Mouse (Mus musculus) regulatory T cell (primary cell): ENCODE measurements around the gene Nrl.

ENCODE experiments used
- in situ Hi-C: fragments of 300-600 bp; cut with MboI, MseI; formaldehyde crosslinking; loops from one replicate; pipeline ENCODE4 v1.15.1; 2025; ENCODE audit warnings: high pct_unique_total_duplicates

The Nrl gene

GRCm38 (mm10) chr14:55524785-55525184 lies at the start of gene Nrl:
Nrl (minus strand) TSS chr14:55524981.
- in situ Hi-C loops, result no loop called here

- in situ Hi-C loops, result no loop called here
Measured at GRCm38 (mm10) chr14:55571760-55572159, 47.0 kb upstream of the Nrl start.

DNA sequence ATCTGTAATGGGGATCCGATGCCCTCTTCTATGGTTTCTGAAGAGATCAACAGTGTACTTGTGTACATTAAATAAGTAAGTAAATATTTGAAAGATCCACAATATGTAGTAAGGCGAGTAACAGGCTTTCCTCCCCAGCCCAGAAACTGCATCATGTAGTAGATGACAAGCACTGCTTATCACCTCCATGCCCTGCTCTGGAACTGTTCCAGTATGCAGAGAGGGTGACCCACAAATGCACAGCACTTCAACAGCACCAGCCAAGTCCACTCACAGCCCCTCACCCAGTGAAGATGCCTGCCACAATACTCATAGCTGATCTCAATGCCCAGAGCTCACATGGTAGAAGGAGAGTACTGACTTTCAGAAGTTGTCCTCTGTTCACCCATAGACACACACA lies 45.8 kb upstream of the Nrl start:
- in situ Hi-C loops, result no loop called here

- in situ Hi-C loops, result no loop called here
Measured at GRCm38 (mm10) chr14:55567496-55567895, 42.7 kb upstream of the Nrl start.

- in situ Hi-C loops, result no loop called here
Measured at GRCm38 (mm10) chr14:55565748-55566147, 41.0 kb upstream of the Nrl start.

GRCm38 (mm10) chr14:55563249-55563648 lies 38.5 kb upstream of the Nrl start:
- in situ Hi-C loops, result no loop called here

DNA sequence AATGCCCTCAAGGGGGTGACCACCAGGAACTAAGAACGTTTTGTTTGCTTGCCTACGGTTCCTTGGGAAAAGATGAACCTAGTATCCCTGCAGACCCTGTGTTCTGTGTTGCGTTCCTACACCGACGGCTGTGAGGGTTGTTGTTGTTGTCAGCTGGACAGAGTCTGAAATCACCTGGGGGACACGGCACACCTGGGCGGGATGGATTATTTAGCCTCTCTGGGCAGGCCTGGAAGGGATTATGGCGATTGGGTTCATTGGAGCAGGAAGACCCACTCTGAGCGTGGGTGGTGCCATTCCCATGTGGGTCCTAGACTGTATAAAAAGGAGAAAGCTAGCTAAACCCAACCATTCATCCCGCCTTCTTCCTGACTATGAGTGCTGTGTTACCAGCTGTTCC lies 37.1 kb upstream of the Nrl start:
- in situ Hi-C loops, result no loop called here

DNA sequence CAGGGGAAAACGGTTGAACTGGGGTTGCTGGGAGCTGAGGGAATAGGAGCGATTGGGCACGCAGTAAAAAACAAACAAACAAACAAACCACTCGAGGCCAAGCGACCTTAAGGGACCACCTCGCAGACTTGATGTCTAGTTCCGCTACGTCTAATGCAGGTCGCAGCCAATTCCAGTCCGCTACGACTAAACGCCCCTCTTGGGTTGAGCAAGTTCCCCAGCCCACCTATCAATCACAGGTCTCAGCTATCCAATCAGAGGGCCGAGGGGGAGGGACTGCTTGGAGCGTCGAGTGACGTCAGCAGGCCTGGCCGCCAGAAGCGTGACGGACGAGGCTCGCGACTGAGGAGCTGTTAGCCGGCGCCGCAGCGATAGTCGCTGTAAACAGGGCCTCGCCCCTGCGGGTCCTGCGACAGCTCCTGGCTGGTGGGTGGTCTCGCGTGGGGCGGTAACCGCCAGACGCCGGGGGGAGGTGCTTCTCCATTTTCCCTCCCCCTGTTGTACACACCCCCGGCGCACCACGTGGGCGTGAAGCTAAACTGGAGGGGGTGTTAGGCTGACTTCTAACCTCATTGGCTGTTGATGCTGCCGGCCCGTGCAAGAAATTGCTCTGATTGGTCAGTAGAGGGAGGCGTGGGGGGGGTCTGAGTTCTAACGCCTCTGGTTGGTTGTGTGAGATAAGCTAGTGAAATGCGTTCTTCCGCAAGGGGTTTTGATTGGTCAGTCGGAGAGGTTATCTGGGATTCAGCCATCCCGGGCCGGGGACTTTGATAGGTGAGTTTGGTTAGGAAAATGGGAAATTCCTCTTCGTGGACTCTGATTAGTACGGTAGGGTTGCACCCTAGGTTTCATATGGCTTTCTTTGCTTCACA lies 35.7 kb upstream of the Nrl start, which contains the start of gene A730061H03Rik:
Gene A730061H03Rik (minus strand): TSS at position 205 of the 872 bp plus-strand sequence.
- in situ Hi-C loops, result no loop called here

- in situ Hi-C loops, result no loop called here
Measured at GRCm38 (mm10) chr14:55559799-55560201, 35.0 kb upstream of the Nrl start, which contains the start of gene Dcaf11. Dcaf11 (plus strand) TSS chr14:55560006.

DNA sequence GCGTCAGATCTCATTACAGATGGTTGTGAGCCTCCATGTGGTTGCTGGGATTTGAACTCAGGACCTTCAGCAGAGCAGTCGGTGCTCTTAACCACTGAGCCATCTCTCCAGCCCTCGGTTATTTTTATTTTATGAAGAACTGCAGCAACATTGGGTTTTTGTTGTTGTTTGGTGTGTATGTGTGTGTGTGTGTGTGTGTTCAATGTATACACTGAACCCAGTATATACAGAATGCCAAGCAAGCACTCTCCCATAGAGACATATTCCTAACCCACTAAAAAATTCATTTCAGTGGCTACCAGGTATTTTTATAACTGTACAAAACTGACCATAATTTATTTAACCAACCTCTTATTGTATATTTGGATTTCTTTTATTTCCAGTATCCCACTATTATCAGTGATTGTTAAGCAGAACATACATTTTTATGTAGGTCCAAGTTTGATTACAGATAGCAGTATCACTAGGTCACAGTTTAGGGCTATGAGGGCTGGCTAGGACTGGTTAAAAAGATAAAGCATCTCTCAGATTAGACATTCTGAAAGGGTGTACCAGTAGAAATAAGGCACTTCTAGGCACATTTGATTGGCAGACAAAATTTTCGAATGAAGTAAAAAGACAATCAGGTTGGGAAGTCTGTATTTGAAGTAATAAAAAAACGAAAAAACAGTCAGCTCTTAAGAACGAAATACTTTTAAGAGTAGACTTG lies 34.1 kb upstream of the Nrl start:
- in situ Hi-C loops, result no loop called here

- in situ Hi-C loops, result no loop called here
Measured at GRCm38 (mm10) chr14:55557587-55557986, 32.8 kb upstream of the Nrl start.

- in situ Hi-C loops, result no loop called here
Measured at GRCm38 (mm10) chr14:55557003-55557402, 32.2 kb upstream of the Nrl start.

DNA sequence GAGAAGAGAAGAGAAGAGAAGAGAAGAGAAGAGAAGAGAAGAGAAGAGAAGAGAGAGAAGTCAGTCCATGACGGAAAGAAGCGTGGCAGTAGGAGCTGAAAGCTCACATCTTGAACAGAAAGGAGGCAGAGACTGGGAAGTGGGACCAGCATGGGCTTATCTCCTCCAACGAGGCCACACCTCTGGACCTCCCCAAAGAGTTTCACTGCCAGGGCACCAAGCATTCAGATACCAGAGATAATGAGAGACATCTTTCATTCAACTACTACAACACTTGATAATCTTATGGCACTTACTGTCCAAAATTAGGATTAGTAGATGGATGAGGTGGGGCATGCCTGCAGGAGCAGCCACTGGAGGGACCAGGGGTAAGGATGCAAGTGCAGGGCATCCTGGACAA lies 31.0 kb upstream of the Nrl start:
- in situ Hi-C loops, result no loop called here

GRCm38 (mm10) chr14:55554635-55555034 lies 29.9 kb upstream of the Nrl start:
- in situ Hi-C loops, result no loop called here

DNA sequence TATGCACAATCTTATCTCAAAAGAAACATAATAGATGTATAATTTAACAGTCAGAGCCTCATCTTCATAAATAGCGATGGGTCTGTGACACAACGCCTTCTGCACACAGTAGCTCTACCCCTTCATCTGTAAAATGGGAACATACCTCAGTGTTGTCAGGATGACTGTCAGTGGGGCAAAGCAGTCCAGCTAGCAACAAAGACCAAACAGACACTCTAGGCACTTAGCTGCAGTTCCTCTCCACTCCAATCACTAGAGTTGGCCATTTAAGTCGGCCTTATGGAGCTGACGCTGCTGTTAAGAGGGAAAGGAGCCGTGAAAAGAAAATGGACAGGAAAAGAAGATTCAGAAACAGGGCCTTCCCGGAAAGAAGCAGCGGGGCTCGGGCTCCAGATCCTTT lies 27.0 kb upstream of the Nrl start:
- in situ Hi-C loops, result no loop called here

- in situ Hi-C loops, result no loop called here
Measured at GRCm38 (mm10) chr14:55551347-55551746, 26.6 kb upstream of the Nrl start.

- in situ Hi-C loops, result no loop called here
Measured at GRCm38 (mm10) chr14:55550191-55550590, 25.4 kb upstream of the Nrl start.

DNA sequence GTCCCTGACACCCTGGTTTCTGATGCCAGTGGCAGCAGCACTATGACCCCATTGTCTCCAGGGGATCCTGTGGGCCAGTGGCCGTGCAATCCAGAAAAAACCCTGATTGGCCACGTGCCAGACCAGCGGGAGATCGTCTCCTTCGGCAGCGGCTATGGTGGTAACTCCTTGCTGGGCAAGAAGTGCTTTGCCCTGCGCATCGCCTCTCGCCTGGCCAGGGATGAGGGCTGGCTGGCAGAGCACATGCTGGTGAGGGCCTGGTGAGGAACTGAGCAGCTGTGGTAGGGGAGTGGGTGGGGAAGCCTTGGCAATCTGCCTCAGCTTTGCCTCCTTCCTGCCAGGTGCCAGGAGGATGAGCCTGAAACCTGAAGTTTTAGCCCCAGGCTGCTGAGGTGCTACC lies 19.6 kb upstream of the Nrl start:
- in situ Hi-C loops, result no loop called here

DNA sequence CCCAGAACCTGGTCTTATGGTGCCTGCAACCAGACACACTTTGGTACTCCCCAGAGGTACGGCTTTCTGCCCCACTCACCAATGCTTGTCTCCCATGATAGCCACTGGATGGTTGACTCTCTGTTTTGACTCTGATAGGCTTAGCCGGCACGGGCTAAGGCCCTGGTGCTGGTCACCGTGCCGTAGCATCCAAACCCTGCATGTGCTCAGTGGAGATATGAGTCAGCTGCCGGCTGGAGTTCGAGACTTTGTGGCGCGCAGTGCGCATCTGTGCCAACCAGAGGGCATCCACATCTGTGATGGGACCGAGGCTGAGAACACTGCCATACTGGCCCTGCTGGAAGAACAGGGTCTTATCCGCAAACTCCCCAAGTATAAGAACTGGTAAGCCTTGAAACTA lies 17.5 kb upstream of the Nrl start:
- in situ Hi-C loops, result no loop called here

DNA sequence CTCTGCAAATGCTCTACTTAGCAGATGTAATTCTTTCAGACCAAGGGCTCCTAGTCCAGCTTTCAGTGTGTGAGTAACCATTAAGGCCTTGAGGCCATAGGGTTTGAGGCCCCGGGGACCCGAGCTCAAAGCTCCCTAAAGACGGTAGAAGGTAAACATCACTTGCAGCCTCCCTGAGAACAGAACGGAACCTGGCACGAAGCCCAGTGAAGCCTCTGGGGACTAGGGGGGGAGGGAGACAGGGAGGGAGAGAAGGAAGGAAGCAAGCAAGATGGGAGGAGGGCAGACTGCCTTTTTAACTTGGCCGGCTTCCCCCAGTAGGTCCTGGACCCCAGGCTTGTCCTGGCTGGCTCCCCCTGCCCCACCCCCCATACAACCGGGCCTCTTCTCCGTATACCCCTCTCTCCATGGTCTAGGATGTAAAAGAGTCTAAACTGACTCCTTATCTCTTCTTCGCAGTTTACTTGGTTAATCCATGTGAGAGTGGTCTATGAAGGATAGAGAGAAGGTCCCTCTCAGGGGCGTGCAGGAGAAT lies 16.1 kb upstream of the Nrl start:
- in situ Hi-C loops, result no loop called here

DNA sequence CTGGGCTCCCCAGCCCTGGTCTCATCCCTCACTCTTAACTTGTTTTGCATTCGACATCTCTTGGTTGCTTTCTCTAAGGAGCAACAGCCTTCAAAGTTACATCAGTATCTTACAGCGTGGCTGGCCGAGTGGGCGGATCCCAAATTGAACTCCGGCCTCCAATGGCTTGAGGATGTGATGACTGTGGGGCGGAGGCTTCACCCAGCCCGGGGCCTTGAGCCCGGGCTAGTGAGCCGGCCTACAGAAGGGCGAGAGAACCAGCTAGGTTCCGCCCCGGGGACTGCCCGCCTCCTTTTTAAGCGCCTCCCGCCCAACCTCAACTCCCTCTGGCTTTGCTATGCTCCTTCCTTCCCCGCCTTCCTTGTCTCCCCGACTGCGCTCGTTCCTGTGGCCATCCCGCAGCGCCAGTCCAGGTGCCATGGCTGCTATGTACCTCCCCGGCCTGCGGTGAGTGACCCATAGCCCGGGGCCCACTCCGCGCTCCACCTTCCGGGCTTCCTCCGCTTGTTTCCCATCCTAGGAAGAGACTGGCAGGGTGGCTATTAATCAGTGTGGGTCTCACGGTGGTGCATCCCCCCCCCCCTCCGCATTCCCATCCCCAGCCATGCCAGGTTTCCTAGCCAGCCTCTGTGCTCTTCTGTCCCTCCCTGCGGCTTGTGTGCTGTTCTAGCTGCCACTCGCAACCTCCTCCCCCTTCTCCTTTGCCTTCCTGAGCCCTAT lies 15.4 kb upstream of the Nrl start, which contains the start of gene Pck2:
Gene Pck2 (plus strand): TSS at position 200 of the 720 bp plus-strand sequence.
- in situ Hi-C loops, result no loop called here
